Mouse (Mus musculus) leukemia stem cell, adult 10-12 weeks (primary cell): ENCODE results near the gene Rnf26. TPM values are rescaled to one million over a fixed set of nuclear protein-coding genes. Genes with fewer than 3 reads are reported as not detected.

Experiments used
- polyA plus RNA-seq: library from polyadenylated mRNA; stranded (reverse); fragments of >175 nt; gene quantifications from 2 replicates; pipeline ENCODE4 v1.2.3, GENCODE M21; 2012; ENCODE audit warnings: low replicate concordance

Gene Rnf26
- polyA plus RNA-seq: 33.2 and 75.2 TPM in 2 replicates

DNA sequence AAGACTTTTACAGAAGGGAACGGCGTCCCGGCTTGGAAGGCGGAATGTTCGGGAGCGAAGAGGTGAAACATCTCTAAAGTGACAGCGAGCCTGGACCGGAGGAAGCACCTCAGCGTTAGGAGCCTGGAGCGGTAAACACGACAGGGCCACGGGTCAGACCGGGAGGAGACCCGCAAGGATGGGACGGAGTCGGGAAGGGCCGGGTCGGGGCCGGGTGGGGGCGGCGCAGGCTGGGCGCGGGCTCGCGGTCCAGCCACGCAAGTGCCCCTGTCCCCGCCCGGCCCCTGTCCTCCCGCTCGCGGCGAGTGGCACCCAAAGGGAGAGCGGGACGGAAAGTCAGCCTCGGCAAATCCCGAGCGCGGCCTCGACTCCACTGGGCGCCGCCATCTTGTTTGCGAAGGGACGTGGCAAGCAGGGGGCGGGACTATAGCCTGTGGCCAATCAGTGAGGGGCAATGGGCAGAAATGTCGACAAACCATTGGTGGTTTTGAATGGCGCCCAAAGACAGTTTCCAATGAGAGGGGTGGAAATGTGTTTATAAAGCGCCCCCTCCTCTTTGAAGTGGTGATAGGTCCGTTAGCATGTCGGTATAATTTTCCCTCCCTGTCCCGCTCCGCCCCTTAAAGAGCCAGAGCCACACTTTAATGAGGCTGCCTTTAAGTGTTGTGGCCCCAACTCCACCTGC is at the start of gene Rnf26, which contains the start of gene Gm49380:
TSS of gene Rnf26 (minus strand) at position 413 of the 685 bp plus-strand sequence.
TSS of gene Gm49380 (minus strand) at position 396 of the 685 bp plus-strand sequence.

DNA sequence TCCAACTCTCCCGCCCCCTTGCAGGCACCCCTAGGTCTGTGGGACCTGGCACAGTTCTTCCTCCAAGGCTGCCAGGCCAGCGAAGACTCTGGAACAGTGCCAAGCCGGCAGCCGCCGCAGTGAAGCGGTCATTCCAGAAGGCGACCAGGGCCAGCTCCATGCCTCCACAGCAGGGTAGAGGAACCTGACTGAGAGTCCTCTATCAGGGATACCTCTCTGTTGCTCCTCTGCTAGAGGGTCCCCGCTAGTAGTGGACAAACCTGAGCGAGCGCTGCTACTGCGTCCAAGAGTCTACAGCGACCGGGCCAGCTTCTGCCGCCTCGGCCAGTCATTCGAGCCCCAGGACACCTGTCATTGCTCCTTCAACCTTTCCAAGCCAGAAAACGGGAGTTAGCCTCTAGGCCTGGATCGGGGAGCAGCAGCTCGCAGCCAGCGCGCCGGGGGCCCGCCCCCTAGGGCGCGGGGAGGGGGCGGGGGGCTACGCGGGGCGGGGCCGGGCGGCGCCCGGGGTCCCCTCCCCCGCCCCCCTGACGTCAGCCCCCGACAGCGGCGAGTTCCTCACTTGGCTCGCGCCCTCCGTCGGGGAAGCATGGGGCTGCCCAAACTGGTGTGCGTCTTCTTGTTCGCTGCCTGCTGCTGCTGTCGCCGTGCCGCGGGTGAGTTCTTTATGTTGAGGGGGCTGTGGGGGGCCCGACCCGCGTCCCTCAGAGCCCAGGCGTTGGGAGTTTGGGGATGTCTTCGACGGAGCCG is 21.0 kb upstream of the Rnf26 start, which contains the start of gene Mcam:
TSS of gene Mcam (plus strand) at position 369 of the 750 bp plus-strand sequence.

DNA sequence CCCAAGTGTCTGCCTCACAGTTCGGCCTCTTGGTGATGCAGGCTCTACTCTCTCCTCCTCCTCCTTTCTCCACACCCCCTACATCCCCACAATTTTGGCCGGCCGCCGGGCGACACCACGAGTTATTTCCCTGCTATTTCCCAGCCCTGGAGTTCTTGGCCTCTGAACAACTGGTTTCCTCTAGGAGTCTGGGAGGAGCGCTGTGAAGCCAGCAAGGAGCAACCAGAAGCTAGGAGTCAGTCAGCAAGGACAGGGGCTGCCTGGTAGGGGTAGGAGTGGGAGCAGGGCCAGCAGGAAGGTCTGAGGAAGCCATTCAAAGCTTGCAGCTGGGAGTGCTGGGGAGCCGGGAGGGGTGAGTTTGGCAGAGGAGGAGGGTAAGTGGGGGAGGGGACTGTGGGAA is 6.2 kb downstream of the Rnf26 start, which contains the start of gene C1qtnf5:
TSS of gene C1qtnf5 (plus strand) at position 136 of the 400 bp plus-strand sequence.

DNA sequence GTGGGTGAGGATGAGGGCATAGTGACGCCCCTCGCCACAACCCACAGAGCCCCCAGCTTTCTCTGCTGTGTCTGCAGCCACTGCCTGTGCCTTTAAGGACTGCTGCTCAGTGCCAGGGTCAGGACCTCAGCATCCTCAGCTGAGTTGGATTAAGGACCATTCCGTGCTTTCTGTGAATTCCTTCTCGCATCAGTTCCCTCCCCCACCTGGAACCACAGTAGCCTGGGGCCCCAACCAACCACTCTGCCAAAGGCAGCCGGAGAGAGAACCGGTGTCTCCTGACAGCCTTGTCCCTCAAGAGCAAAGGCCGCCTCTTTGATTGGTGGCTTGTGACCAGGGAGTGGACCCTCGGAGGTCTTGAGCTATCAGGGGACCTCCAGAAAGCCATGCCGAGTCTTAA is 11.8 kb downstream of the Rnf26 start, which contains the start of gene Mfrp:
TSS of gene Mfrp (plus strand) at position 240 of the 400 bp plus-strand sequence.

DNA sequence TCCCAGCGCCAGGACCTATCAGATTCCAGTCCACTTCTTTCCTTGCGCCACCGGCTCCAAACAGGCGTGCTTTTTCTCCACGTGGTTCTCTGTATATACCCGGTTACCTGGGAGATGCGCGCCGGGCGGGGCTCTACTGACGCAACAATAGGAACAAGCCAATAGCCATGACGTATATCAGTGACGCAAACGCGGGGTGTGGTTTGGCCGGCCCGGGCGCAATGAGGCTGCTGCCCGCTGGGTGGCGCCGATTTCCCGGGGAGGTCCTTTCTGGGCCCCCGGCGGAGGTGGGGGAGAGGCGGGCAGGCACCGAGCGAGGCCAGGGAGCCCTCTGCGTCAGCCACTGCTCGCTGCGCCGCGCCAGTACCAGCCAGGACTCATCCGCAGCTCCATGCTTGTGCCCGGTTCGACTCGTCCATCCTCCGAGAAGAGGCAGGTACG is 46.5 kb downstream of the Rnf26 start, which contains the start of gene Usp2:
TSS of gene Usp2 (plus strand) at position 237 of the 441 bp plus-strand sequence.

Other genes starting within 250 kb of the Rnf26 start
- 6.4 and 39.0 TPM in 2 replicates for gene Thy1, start 70.1 kb downstream of the Rnf26 start, polyA plus RNA-seq
- 1.1 and 4.2 TPM in 2 replicates for gene Usp2, start 46.5 kb downstream of the Rnf26 start, polyA plus RNA-seq
- gene Mfrp, start 11.8 kb downstream of the Rnf26 start, polyA plus RNA-seq: not detected in 2 replicates
- gene C1qtnf5, start 6.3 kb downstream of the Rnf26 start, polyA plus RNA-seq: 2.1 and 3.0 TPM in 2 replicates
- not detected in 2 replicates for gene Gm49380, start within 50 bp of the Rnf26 start, polyA plus RNA-seq
- gene Mcam, start 21.0 kb upstream of the Rnf26 start, polyA plus RNA-seq: 0.79 and 1.2 TPM in 2 replicates
- 11.0 and 15.0 TPM in 2 replicates for gene Cbl, start 120.5 kb upstream of the Rnf26 start, polyA plus RNA-seq
- gene Ccdc153, start 127.2 kb upstream of the Rnf26 start, polyA plus RNA-seq: not detected in 2 replicates
- gene Pdzd3, start 138.0 kb upstream of the Rnf26 start, polyA plus RNA-seq: 0.33 and 0.35 TPM in 2 replicates
- gene Nlrx1, start 155.1 kb upstream of the Rnf26 start, polyA plus RNA-seq: 3.5 and 3.6 TPM in 2 replicates
- gene Abcg4, start 175.1 kb upstream of the Rnf26 start, polyA plus RNA-seq: 73.8 and 199 TPM in 2 replicates
- 7.4 and 9.9 TPM in 2 replicates for gene Hinfp, start 192.2 kb upstream of the Rnf26 start, polyA plus RNA-seq
- gene C2cd2l, start 206.8 kb upstream of the Rnf26 start, polyA plus RNA-seq: 216 and 324 TPM in 2 replicates
- gene Dpagt1, start 212.5 kb upstream of the Rnf26 start, polyA plus RNA-seq: 8.4 and 13.8 TPM in 2 replicates
- gene H2afx, start 221.2 kb upstream of the Rnf26 start, polyA plus RNA-seq: 825 and 1,471 TPM in 2 replicates
- gene Hmbs, start 230.7 kb upstream of the Rnf26 start, polyA plus RNA-seq: 173 and 677 TPM in 2 replicates
- 7.8 and 11.3 TPM in 2 replicates for gene Vps11, start 248.2 kb upstream of the Rnf26 start, polyA plus RNA-seq